Comparison of ENCODE assay signal across 27 mouse cellular contexts in the genomic region with DNA sequence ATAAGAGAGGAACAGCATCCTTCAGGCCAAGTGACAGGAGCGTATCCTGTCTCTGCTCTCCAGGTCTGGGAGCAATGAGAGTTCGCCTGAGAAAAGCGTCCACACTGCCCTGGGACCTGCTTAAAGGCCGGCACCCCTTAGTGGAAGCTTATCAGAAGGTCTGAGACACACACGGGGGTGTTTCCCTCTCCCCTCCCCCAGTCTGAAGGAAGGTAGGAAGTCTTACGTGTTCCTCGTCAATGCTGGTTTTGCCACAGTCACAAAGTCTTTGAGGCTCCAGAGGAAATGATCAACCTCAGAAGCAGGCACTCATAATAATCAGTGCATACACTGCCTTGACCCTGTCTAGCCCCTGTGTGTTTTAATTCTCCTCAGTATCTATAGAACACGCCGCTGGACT. TPM values are rescaled to one million over a fixed set of nuclear protein-coding genes. Genes with fewer than 3 reads are reported as not detected.
"Had no signal": no experiment of that assay in that cellular context is flagged by ENCODE, and none has a peak within 500 bp of the region (broad histone marks: within the 10 kb centered on the region; RNA-seq: fewer than 3 reads in every experiment).

No protein-coding gene starts in this region.

- H3K27ac ChIP-seq: gastrocnemius, adult 2 months; heart, embryonic 10.5 days; hindbrain, embryonic 10.5 days; hindbrain, embryonic 12.5 days; hindbrain, embryonic 14.5 days; kidney, embryonic 15.5 days; kidney, postnatal 0 days; limb, embryonic 13.5 days; limb, embryonic 15.5 days; liver, embryonic 12.5 days had no signal

- ATAC-seq: hindbrain, embryonic 16.5 days; intestine, embryonic 16.5 days; liver, embryonic 12.5 days had no signal

- DNase-seq: gastrocnemius, adult 2 months; gastrocnemius, postnatal 10 days; gastrocnemius, postnatal 25 days; heart, adult 18-20 months; heart, postnatal 10 days; heart, postnatal 4 days; kidney, adult 11 months; kidney, adult 2 months; kidney, adult 9 months; kidney, postnatal 14 days; kidney, postnatal 36 days; layer of hippocampus, adult 9-11 months; layer of hippocampus, postnatal 36 days; left cerebral cortex, postnatal 4 days had no signal

- H3K9ac ChIP-seq: heart, embryonic 12.5 days; hindbrain, embryonic 12.5 days; hindbrain, embryonic 14.5 days; kidney, embryonic 15.5 days; limb, embryonic 13.5 days; limb, embryonic 15.5 days; liver, embryonic 12.5 days had no signal

- H3K27me3 ChIP-seq: heart, embryonic 12.5 days; hindbrain, embryonic 12.5 days; kidney, embryonic 15.5 days; limb, embryonic 13.5 days; limb, embryonic 15.5 days had no signal

- H3K4me3 ChIP-seq: gastrocnemius, adult 2 months; heart, embryonic 10.5 days; heart, embryonic 12.5 days; hindbrain, embryonic 10.5 days; hindbrain, embryonic 12.5 days; kidney, embryonic 15.5 days; limb, embryonic 13.5 days; limb, embryonic 15.5 days; liver, embryonic 12.5 days had no signal

- H3K4me2 ChIP-seq: heart, embryonic 12.5 days; hindbrain, embryonic 12.5 days; hindbrain, embryonic 14.5 days; kidney, embryonic 15.5 days; limb, embryonic 13.5 days; limb, embryonic 15.5 days; liver, embryonic 12.5 days had no signal

- H3K36me3 ChIP-seq: heart, embryonic 10.5 days; heart, embryonic 12.5 days; hindbrain, embryonic 10.5 days; hindbrain, embryonic 12.5 days; kidney, embryonic 15.5 days; limb, embryonic 13.5 days; limb, embryonic 15.5 days; liver, embryonic 12.5 days had no signal

- H3K9me3 ChIP-seq: heart, embryonic 10.5 days; heart, embryonic 12.5 days; hindbrain, embryonic 10.5 days; hindbrain, embryonic 12.5 days; kidney, embryonic 15.5 days; limb, embryonic 13.5 days; limb, embryonic 15.5 days; liver, embryonic 12.5 days had no signal

RNA-seq across cellular contexts. Expression of a gene that starts 58.1 kb away (rescaled TPM):
- polyA plus RNA-seq: heart, embryonic 12.5 days; heart, embryonic 16.5 days; hindbrain, embryonic 10.5 days; hindbrain, embryonic 14.5 days; hindbrain, embryonic 16.5 days; kidney, adult 2 months; kidney, embryonic 15.5 days; liver, embryonic 12.5 days had no signal
